Mouse (Mus musculus) forebrain, embryonic 11.5 days (tissue): Measurements from ENCODE around the gene Hvcn1. TPM values are rescaled to one million over a fixed set of nuclear protein-coding genes. Genes with fewer than 3 reads are reported as not detected.

Source experiments
- ATAC-seq: fragments of 200-750 bp; cut with Nextera tagmentation; replicated peaks from 2 replicates; pipeline ENCODE4 v1.8.0; 2017; ENCODE audit warnings: moderate TSS enrichment; ENCODE audit not compliant: low FRiP score
- DNase-seq: peaks from one replicate; pipeline ENCODE4 v3.0.0-alpha.2; 2017; ENCODE audit warnings: low spot score
- H3K27ac ChIP-seq: fragments of 300-500 bp; sonication (generic); 2 replicates; pipeline ENCODE4 v1.5.1; 2014; ENCODE audit warnings: low read depth, low read length
- H3K27me3 ChIP-seq: fragments of 300-500 bp; sonication (generic); 2 replicates; pipeline ENCODE4 v1.6.1; 2014; ENCODE audit warnings: mild to moderate bottlenecking, low read length, mixed read lengths; ENCODE audit not compliant: control insufficient read depth, insufficient read depth
- H3K36me3 ChIP-seq: fragments of 300-500 bp; sonication (generic); 2 replicates; pipeline ENCODE4 v1.6.1; 2014; ENCODE audit warnings: mild to moderate bottlenecking, low read length, moderate library complexity, mixed read lengths; ENCODE audit not compliant: control insufficient read depth, insufficient read depth
- H3K4me1 ChIP-seq: fragments of 300-500 bp; sonication (generic); replicated peaks from 2 replicates; pipeline ENCODE4 v1.6.1; 2014; ENCODE audit warnings: low read length, mixed read lengths; ENCODE audit not compliant: control insufficient read depth, insufficient read depth
- H3K4me2 ChIP-seq: fragments of 300-500 bp; sonication (generic); 2 replicates; pipeline ENCODE4 v1.6.1; 2014; ENCODE audit warnings: low read depth, mild to moderate bottlenecking, low read length, moderate library complexity, mixed read lengths; ENCODE audit not compliant: severe bottlenecking
- H3K4me3 ChIP-seq: fragments of 300-500 bp; sonication (generic); 2 replicates; pipeline ENCODE4 v1.5.1; 2014; ENCODE audit warnings: low read depth, low read length
- H3K9ac ChIP-seq: fragments of 300-500 bp; sonication (generic); 2 replicates; pipeline ENCODE4 v1.6.1; 2014; ENCODE audit warnings: low read length
- H3K9me3 ChIP-seq: fragments of 300-500 bp; sonication (generic); 2 replicates; pipeline ENCODE4 v1.6.1; 2016; ENCODE audit warnings: low read length, mixed read lengths; ENCODE audit not compliant: control insufficient read depth
- WGBS: fragments of 180-500 bp; shearing (Covaris S2); extraction: QIAGEN DNeasy Blood & Tissue Kit; methylation state at CpG from one replicate; pipeline ENCODE4 v1.1.7; 2014; 5-methylcytosine and 5-hydroxymethylcytosine counted together
- polyA plus RNA-seq: library from polyadenylated mRNA; unstranded; fragments of >200 nt; fragmentation: Nextera tagmentation; extraction: Ambion mirVana; gene quantifications from 2 replicates; pipeline ENCODE4 v1.2.1, GENCODE M21; 2014

Hvcn1 gene
- polyA plus RNA-seq, 1 experiment from 2014 or later, result 11.1 TPM

GRCm38 (mm10) chr5:122245186-122245585 is 38.6 kb downstream of the Hvcn1 start:
- Histone ChIP-seq H3K4me2 (no peak overlapping the region), H3K4me3 (no peak overlapping the region), H3K36me3 (no peaks in the 10 kb centered on the region), H3K27ac (no peak overlapping the region), H3K9me3 (no peaks in the 10 kb centered on the region), H3K9ac (no peak overlapping the region), H3K4me1 (peaks cover 5% of the 10 kb centered on the region; the same call in 1 of the 2 replicates), H3K27me3 (no peaks in the 10 kb centered on the region)
- 70% methylated on average over 3 of the region's 3 CpGs for WGBS
- DNase-seq (no peak), ATAC-seq (no peak)

GRCm38 (mm10) chr5:122246547-122247167 is 40.1 kb downstream of the Hvcn1 start:
- DNase-seq, result no peak
- no peak overlapping the region for H3K9ac ChIP-seq
- no peak for ATAC-seq
- WGBS, result 89% methylated on average over 10 of the region's 10 CpGs
- H3K4me3 ChIP-seq, result no peak overlapping the region
- H3K4me2 ChIP-seq, result no peak overlapping the region
- no peak overlapping the region for H3K27ac ChIP-seq
- no peaks in the 10 kb centered on the region for H3K27me3 ChIP-seq
- H3K9me3 ChIP-seq, result no peaks in the 10 kb centered on the region
- H3K36me3 ChIP-seq, result no peaks in the 10 kb centered on the region
- H3K4me1 ChIP-seq, result peaks cover 5% of the 10 kb centered on the region; the same call in 1 of the 2 replicates

- H3K4me1 ChIP-seq, result peaks cover 5% of the 10 kb centered on the region; the same call in 1 of the 2 replicates
- no peak overlapping the region for H3K27ac ChIP-seq
- no peak for DNase-seq
- no peaks in the 10 kb centered on the region; the same call in 1 of the 2 replicates for H3K36me3 ChIP-seq
- ATAC-seq, result no peak
- WGBS, result 93% methylated on average over 11 of the region's 11 CpGs
- H3K9ac ChIP-seq, result no peak overlapping the region
- no peaks in the 10 kb centered on the region for H3K9me3 ChIP-seq
- H3K4me3 ChIP-seq, result no peak overlapping the region
- no peaks in the 10 kb centered on the region for H3K27me3 ChIP-seq
- H3K4me2 ChIP-seq, result no peak overlapping the region
Observed at GRCm38 (mm10) chr5:122247529-122247928, 40.9 kb downstream of the Hvcn1 start.

GRCm38 (mm10) chr5:122247934-122248333 is 41.3 kb downstream of the Hvcn1 start:
- Histone ChIP-seq H3K4me3 (no peak overlapping the region), H3K27ac (no peak overlapping the region), H3K9ac (no peak overlapping the region), H3K4me2 (no peak overlapping the region), H3K36me3 (no peaks in the 10 kb centered on the region; the same call in 1 of the 2 replicates), H3K27me3 (no peaks in the 10 kb centered on the region), H3K4me1 (peaks cover 5% of the 10 kb centered on the region; the same call in 1 of the 2 replicates), H3K9me3 (no peaks in the 10 kb centered on the region)
- WGBS, result 94% methylated on average over 7 of the region's 7 CpGs
- ATAC-seq (no peak), DNase-seq (no peak)

DNA sequence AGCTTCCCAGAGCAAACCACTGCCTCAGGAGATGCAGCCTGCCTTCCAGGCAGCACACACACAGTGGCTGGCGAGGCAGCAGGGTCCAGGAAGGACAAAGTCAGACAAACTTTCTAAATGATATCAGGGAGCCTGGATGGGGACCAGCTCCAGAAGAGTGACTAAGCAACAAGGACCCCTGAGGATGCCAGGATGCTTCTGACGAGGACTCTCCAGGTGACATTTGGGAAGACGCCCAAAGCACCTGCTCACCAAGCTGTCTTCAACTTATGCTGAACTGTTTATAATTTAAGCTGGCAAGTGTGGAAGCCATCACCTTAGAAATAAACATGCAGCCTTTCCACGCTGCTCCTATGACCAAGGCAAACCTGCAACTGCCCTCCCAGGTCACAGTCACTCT is 42.7 kb downstream of the Hvcn1 start:
- DNase-seq, result no peak
- no peaks in the 10 kb centered on the region; the same call in 1 of the 2 replicates for H3K36me3 ChIP-seq

GRCm38 (mm10) chr5:122251895-122252606 is 45.4 kb downstream of the Hvcn1 start:
- no peaks in the 10 kb centered on the region for H3K4me1 ChIP-seq
- H3K36me3 ChIP-seq, result peaks cover 4% of the 10 kb centered on the region
- ATAC-seq (no peak), DNase-seq (no peak)
- H3K4me2 ChIP-seq, result no peak overlapping the region
- H3K4me3 ChIP-seq, result no peak overlapping the region
- H3K9ac ChIP-seq, result no peak overlapping the region
- 87% methylated on average over 17 of the region's 17 CpGs for WGBS
- no peaks in the 10 kb centered on the region for H3K27me3 ChIP-seq
- no peaks in the 10 kb centered on the region for H3K9me3 ChIP-seq
- no peak overlapping the region for H3K27ac ChIP-seq

More for the DNA sequence above, 42.7 kb downstream of the Hvcn1 start:
- no peak for ATAC-seq
- no peaks in the 10 kb centered on the region for H3K27me3 ChIP-seq
- H3K27ac ChIP-seq, result no peak overlapping the region
- no peak overlapping the region for H3K9ac ChIP-seq
- H3K9me3 ChIP-seq, result no peaks in the 10 kb centered on the region
- 90% methylated on average over 4 of the region's 4 CpGs for WGBS
- H3K4me2 ChIP-seq, result no peak overlapping the region
- H3K4me3 ChIP-seq, result no peak overlapping the region
- H3K4me1 ChIP-seq, result peaks cover 5% of the 10 kb centered on the region; the same call in 1 of the 2 replicates

- ATAC-seq (no peak), DNase-seq (no peak)
- no peaks in the 10 kb centered on the region for H3K4me1 ChIP-seq
- no peak overlapping the region for H3K4me2 ChIP-seq
- H3K27me3 ChIP-seq, result no peaks in the 10 kb centered on the region
- no peak overlapping the region for H3K27ac ChIP-seq
- H3K36me3 ChIP-seq, result peaks cover 10% of the 10 kb centered on the region
- H3K9me3 ChIP-seq, result no peaks in the 10 kb centered on the region
- no peak overlapping the region for H3K9ac ChIP-seq
- no peak overlapping the region for H3K4me3 ChIP-seq
- WGBS, result 86% methylated on average over 6 of the region's 6 CpGs
Observed at GRCm38 (mm10) chr5:122258027-122258741, 51.6 kb downstream of the Hvcn1 start.

GRCm38 (mm10) chr5:122262104-122262503 is 55.5 kb downstream of the Hvcn1 start:
- Histone ChIP-seq H3K9ac (no peak overlapping the region), H3K4me3 (no peak overlapping the region), H3K27ac (no peak overlapping the region), H3K36me3 (peaks cover 5% of the 10 kb centered on the region), H3K27me3 (no peaks in the 10 kb centered on the region), H3K9me3 (no peaks in the 10 kb centered on the region), H3K4me1 (peaks cover 4% of the 10 kb centered on the region; the same call in 1 of the 2 replicates), H3K4me2 (no peak overlapping the region)
- ATAC-seq (no peak), DNase-seq (no peak)
- 67% methylated on average over 7 of the region's 7 CpGs for WGBS
